Mouse (Mus musculus) MEL (cell line): ENCODE measurements around the gene Gm20695. TPM values are rescaled to one million over a fixed set of nuclear protein-coding genes. Genes with fewer than 3 reads are reported as not detected.

ENCODE experiments used
- DNase-seq: peaks from one replicate; pipeline ENCODE4 v3.0.0; 2011; ENCODE audit warnings: low read depth, low spot score
- H3K27ac ChIP-seq: 2 replicates; pipeline ENCODE4 v1.5.1; 2012; ENCODE audit warnings: low read depth, mild to moderate bottlenecking, control low read depth, low read length, moderate library complexity; ENCODE audit not compliant: control insufficient read depth
- H3K27me3 ChIP-seq, 2 experiments: fragments of 150-350 bp in 1 of 2; sonication (generic) in 1 of 2; 2 replicates each; pipeline ENCODE4 v1.6.1; 2012; ENCODE audit warnings: low read length in 2 of 2, mild to moderate bottlenecking in 2 of 2, improper control_type of control experiment in 1 of 2, moderate library complexity in 1 of 2; ENCODE audit not compliant: insufficient read depth in 2 of 2, control insufficient read depth in 1 of 2
- H3K36me3 ChIP-seq, 2 experiments: 2 replicates each; pipeline ENCODE4 v1.6.1; 2012 to 2014; ENCODE audit warnings: low read length in 2 of 2, improper control_type of control experiment in 1 of 2, inconsistent platforms in 1 of 2, mild to moderate bottlenecking in 1 of 2; ENCODE audit not compliant: insufficient read depth in 2 of 2, control insufficient read depth in 1 of 2
- H3K4me1 ChIP-seq, 2 experiments: fragments of 150-350 bp in 1 of 2; sonication (generic) in 1 of 2; 2 replicates each; pipeline ENCODE4 v1.6.1; 2012; ENCODE audit warnings: low read length in 2 of 2, improper control_type of control experiment in 1 of 2, mild to moderate bottlenecking in 1 of 2; ENCODE audit not compliant: insufficient read depth in 2 of 2, control insufficient read depth in 1 of 2
- H3K4me3 ChIP-seq, 2 experiments: fragments of 150-350 bp in 1 of 2; sonication (generic) in 1 of 2; 2 replicates each; pipeline ENCODE4 v1.5.1; 2012; ENCODE audit warnings: low read depth in 2 of 2, low read length in 2 of 2, mild to moderate bottlenecking in 2 of 2, moderate library complexity in 2 of 2, control low read depth in 1 of 2, improper control_type of control experiment in 1 of 2; ENCODE audit not compliant: control insufficient read depth in 1 of 2, insufficient read depth in 1 of 2
- H3K79me2 ChIP-seq: 2 replicates; pipeline ENCODE4 v1.6.1; 2012; ENCODE audit warnings: mild to moderate bottlenecking, low read length, moderate library complexity; ENCODE audit not compliant: control insufficient read depth, poor library complexity, insufficient read depth
- H3K9ac ChIP-seq: 2 replicates; pipeline ENCODE4 v1.6.1; 2012; ENCODE audit warnings: low read depth, mild to moderate bottlenecking, control low read depth, low read length, moderate library complexity; ENCODE audit not compliant: control insufficient read depth, poor library complexity, severe bottlenecking
- H3K9me3 ChIP-seq: fragments of 150-350 bp; sonication (generic); replicated peaks from 2 replicates; pipeline ENCODE4 v1.6.1; 2012; ENCODE audit warnings: mild to moderate bottlenecking, low read length, improper control_type of control experiment, moderate library complexity; ENCODE audit not compliant: insufficient read depth
- CHD1 ChIP-seq: IDR thresholded peaks from 2 replicates; pipeline ENCODE4 v1.6.1; 2012; ENCODE audit warnings: low read depth, mild to moderate bottlenecking, inconsistent platforms, low read length, improper control_type of control experiment
- E2F4 ChIP-seq: IDR thresholded peaks from 2 replicates; pipeline ENCODE4 v1.6.1; 2011; ENCODE audit warnings: low read depth, low read length, improper control_type of control experiment, borderline replicate concordance
- ELF1 ChIP-seq: IDR thresholded peaks from 2 replicates; pipeline ENCODE4 v1.6.1; 2014; ENCODE audit warnings: low read depth, mild to moderate bottlenecking, inconsistent platforms, low read length, improper control_type of control experiment, moderate library complexity
- EP300 ChIP-seq, 2 experiments: IDR thresholded peaks; 2 replicates each; pipeline ENCODE4 v1.6.1; 2011; ENCODE audit warnings: improper control_type of control experiment in 2 of 2, low read length in 2 of 2, low read depth in 1 of 2, mild to moderate bottlenecking in 1 of 2
- ETS1 ChIP-seq: IDR thresholded peaks from 2 replicates; pipeline ENCODE4 v1.6.1; 2012; ENCODE audit warnings: low read depth, mild to moderate bottlenecking, inconsistent platforms, low read length, improper control_type of control experiment, moderate library complexity
- JUND ChIP-seq: IDR thresholded peaks from 2 replicates; pipeline ENCODE4 v1.6.1; 2011; ENCODE audit warnings: low read depth, mild to moderate bottlenecking, improper control_type of control experiment, low read length
- KAT2A ChIP-seq: conservative IDR thresholded peaks from 2 replicates; pipeline ENCODE4 v1.6.1; 2012; ENCODE audit warnings: low read depth, low read length, improper control_type of control experiment, inconsistent platforms
- MAFK ChIP-seq: IDR thresholded peaks from 2 replicates; pipeline ENCODE4 v1.6.1; 2011; ENCODE audit warnings: low read depth, mild to moderate bottlenecking, low read length, improper control_type of control experiment, borderline replicate concordance
- MAX ChIP-seq: IDR thresholded peaks from 2 replicates; pipeline ENCODE4 v1.6.1; 2011; ENCODE audit warnings: low read length, improper control_type of control experiment
- MAZ ChIP-seq: IDR thresholded peaks from 2 replicates; pipeline ENCODE4 v1.6.1; 2012; ENCODE audit warnings: low read depth, mild to moderate bottlenecking, inconsistent platforms, low read length, improper control_type of control experiment
- MEF2A ChIP-seq: IDR thresholded peaks from 2 replicates; pipeline ENCODE4 v1.6.1; 2014; ENCODE audit warnings: low read depth, mild to moderate bottlenecking, inconsistent platforms, low read length, improper control_type of control experiment; ENCODE audit not compliant: poor library complexity, insufficient replicate concordance, severe bottlenecking; ENCODE audit errors: extremely low read depth
- MXI1 ChIP-seq: IDR thresholded peaks from 2 replicates; pipeline ENCODE4 v1.6.1; 2011; ENCODE audit warnings: mild to moderate bottlenecking, low read depth, low read length, improper control_type of control experiment
- MYB ChIP-seq: IDR thresholded peaks from 2 replicates; pipeline ENCODE4 v1.6.1; 2011; ENCODE audit warnings: mild to moderate bottlenecking, low read depth, low read length, improper control_type of control experiment
- NELFE ChIP-seq: IDR thresholded peaks from 2 replicates; pipeline ENCODE4 v1.6.1; 2011; ENCODE audit warnings: low read depth, low read length, improper control_type of control experiment
- POLR2A ChIP-seq, 2 experiments: IDR thresholded peaks; 2 replicates each; pipeline ENCODE4 v1.6.1; 2011 to 2012; ENCODE audit warnings: low read length in 2 of 2, mild to moderate bottlenecking in 2 of 2, control low read depth in 1 of 2, improper control_type of control experiment in 1 of 2, low read depth in 1 of 2, moderate library complexity in 1 of 2; ENCODE audit not compliant: control insufficient read depth in 1 of 2, insufficient read depth in 1 of 2, poor library complexity in 1 of 2
- POLR2AphosphoS2 ChIP-seq: IDR thresholded peaks from 2 replicates; pipeline ENCODE4 v1.6.1; 2011; ENCODE audit warnings: low read length, improper control_type of control experiment
- RAD21 ChIP-seq: IDR thresholded peaks from 2 replicates; pipeline ENCODE4 v1.6.1; 2011; ENCODE audit warnings: mild to moderate bottlenecking, low read depth, low read length, improper control_type of control experiment
- RCOR1 ChIP-seq: IDR thresholded peaks from 2 replicates; pipeline ENCODE4 v1.6.1; 2012; ENCODE audit warnings: low read depth, mild to moderate bottlenecking, inconsistent platforms, low read length, improper control_type of control experiment
- TCF12 ChIP-seq: IDR thresholded peaks from 2 replicates; pipeline ENCODE4 v1.6.1; 2014; ENCODE audit warnings: low read depth, mild to moderate bottlenecking, inconsistent platforms, low read length, improper control_type of control experiment, moderate library complexity
- UBTF ChIP-seq: IDR thresholded peaks from 2 replicates; pipeline ENCODE4 v1.6.1; 2012; ENCODE audit warnings: low read depth, mild to moderate bottlenecking, inconsistent platforms, low read length, improper control_type of control experiment, moderate library complexity, borderline replicate concordance; ENCODE audit not compliant: insufficient read depth
- USF1 ChIP-seq: IDR thresholded peaks from 2 replicates; pipeline ENCODE4 v1.6.1; 2014; ENCODE audit warnings: low read depth, mild to moderate bottlenecking, inconsistent platforms, low read length, improper control_type of control experiment, moderate library complexity
- polyA plus RNA-seq, 2 experiments: library from polyadenylated mRNA; stranded (reverse) in 1 of 2; unstranded in 1 of 2; fragments of >175 nt in 1 of 2; fragments of >200 nt in 1 of 2; gene quantifications; 2 replicates each; pipeline versions ENCODE4 v1.2.1 to v1.2.4; 2012; ENCODE audit warnings: low replicate concordance in 2 of 2, low read depth in 1 of 2; ENCODE audit not compliant: insufficient read length in 2 of 2, insufficient read depth in 1 of 2, missing spikeins in 1 of 2
- total RNA-seq: library from RNA; depleted of rRNA; stranded (reverse); fragments of 300-350 nt; gene quantifications from 2 replicates; pipeline ENCODE4 v1.2.3, GENCODE M21; 2012

Gm20695 gene
- total and polyA plus RNA-seq, 3 experiments: 0.62 TPM; not detected in 2

- Histone ChIP-seq H3K79me2 (no peaks in the 10 kb centered on the region), H3K4me1 (no peaks in the 10 kb centered on the region; a peak in 2 of 4 replicates), H3K36me3 (no peaks in the 10 kb centered on the region; a peak in 1 of 4 replicates), H3K9ac (no peak overlapping the region), H3K27me3 (no peaks in the 10 kb centered on the region), H3K9me3 (no peaks in the 10 kb centered on the region), H3K4me3 (no peak overlapping the region), H3K27ac (no peak overlapping the region)
- TF ChIP-seq MXI1: no peak
- TF ChIP-seq ELF1: no peak
- no peak for TF ChIP-seq MAX
- no peak for TF ChIP-seq MAZ
- no peak for TF ChIP-seq MAFK
- no peak for TF ChIP-seq USF1
- no peak for TF ChIP-seq ETS1
- no peak for TF ChIP-seq POLR2AphosphoS2
- no peak for TF ChIP-seq RCOR1
- TF ChIP-seq MEF2A: no peak
- TF ChIP-seq E2F4: no peak
- no peak for TF ChIP-seq NELFE
- no peak for TF ChIP-seq KAT2A
- no peak for TF ChIP-seq CHD1
- TF ChIP-seq EP300 (IDR thresholded peaks at IDR 0.05; ENCODE audit: low read depth in 1 of 2, low read length in 2 of 2): no peak
- no peak for TF ChIP-seq POLR2A (IDR thresholded peaks at IDR 0.05; ENCODE audit: control insufficient read depth in 1 of 2, insufficient read depth in 1 of 2, low read depth in 1 of 2, low read length in 2 of 2, poor library complexity in 1 of 2)
- no peak for TF ChIP-seq UBTF
- TF ChIP-seq MYB: no peak
- TF ChIP-seq JUND: no peak
- no peak for TF ChIP-seq TCF12
- DNase-seq: no peak
These were observed 41.5 kb upstream of the Gm20695 start for GRCm38 (mm10) chr16:3842989-3843388.

GRCm38 (mm10) chr16:3843796-3844195 is 40.7 kb upstream of the Gm20695 start:
- no peak overlapping the region for H3K4me3 ChIP-seq
- no peaks in the 10 kb centered on the region; a peak in 1 of 4 replicates for H3K36me3 ChIP-seq
- H3K79me2 ChIP-seq: no peaks in the 10 kb centered on the region
- TF ChIP-seq RCOR1: no peak
- TF ChIP-seq NELFE: no peak
- no peak for TF ChIP-seq RAD21
- TF ChIP-seq POLR2AphosphoS2: no peak
- TF ChIP-seq CHD1: no peak
- TF ChIP-seq MAFK: no peak
- no peaks in the 10 kb centered on the region; a peak in 2 of 4 replicates for H3K4me1 ChIP-seq
- no peak for DNase-seq
- no peaks in the 10 kb centered on the region for H3K9me3 ChIP-seq
- H3K27me3 ChIP-seq: no peaks in the 10 kb centered on the region
- H3K9ac ChIP-seq: no peak overlapping the region
- no peak overlapping the region for H3K27ac ChIP-seq
